Mouse (Mus musculus): Measurements from ENCODE around the gene Gpc5.

DNA sequence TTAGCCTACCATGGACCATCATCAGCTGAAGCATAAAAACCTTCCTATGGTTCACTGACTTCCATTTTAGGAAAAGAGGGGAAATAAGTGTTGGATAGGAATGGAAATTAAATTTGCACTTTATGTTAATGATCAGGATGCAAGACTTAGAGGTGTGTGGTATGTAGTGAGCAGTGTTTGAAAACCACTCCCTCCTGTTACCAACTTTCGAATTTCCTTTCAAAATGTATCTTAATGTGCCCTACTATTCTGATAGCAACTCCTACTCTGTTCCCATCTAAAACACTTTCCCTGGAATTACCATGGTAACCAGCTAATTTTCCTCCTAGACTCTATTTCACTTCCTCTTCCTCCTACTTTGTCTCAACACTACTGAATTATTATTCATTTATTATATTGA is 1045.8 kb downstream of the Gpc5 start:
- TF ChIP-seq CTCF (IDR thresholded peaks at IDR 0.05; ENCODE audit: extremely low read depth, insufficient read length, insufficient replicate concordance, low read depth, low read length) = no peak
- no peak for TF ChIP-seq POLR2A (IDR thresholded peaks at IDR 0.05; ENCODE audit: low read depth, low read length)
